Mouse (Mus musculus) mouse embryonic stem cell (cell line): ENCODE measurements around the gene Cfap45.

Experiments
- in situ Hi-C, 2 experiments: fragments of 300-500 bp; cut with MboI; formaldehyde crosslinking; loops; 1 replicate in 1 of 2; 3 replicates in 1 of 2; pipeline ENCODE4 v1.14.3; 2019 to 2020; ENCODE audit warnings: low sequenced_read_pairs in 2 of 2, low pct_unique_long_range_greater_than_20kb in 1 of 2, mixed read lengths in 1 of 2; ENCODE audit not compliant: unreplicated experiment in 1 of 2

The Cfap45 gene

DNA sequence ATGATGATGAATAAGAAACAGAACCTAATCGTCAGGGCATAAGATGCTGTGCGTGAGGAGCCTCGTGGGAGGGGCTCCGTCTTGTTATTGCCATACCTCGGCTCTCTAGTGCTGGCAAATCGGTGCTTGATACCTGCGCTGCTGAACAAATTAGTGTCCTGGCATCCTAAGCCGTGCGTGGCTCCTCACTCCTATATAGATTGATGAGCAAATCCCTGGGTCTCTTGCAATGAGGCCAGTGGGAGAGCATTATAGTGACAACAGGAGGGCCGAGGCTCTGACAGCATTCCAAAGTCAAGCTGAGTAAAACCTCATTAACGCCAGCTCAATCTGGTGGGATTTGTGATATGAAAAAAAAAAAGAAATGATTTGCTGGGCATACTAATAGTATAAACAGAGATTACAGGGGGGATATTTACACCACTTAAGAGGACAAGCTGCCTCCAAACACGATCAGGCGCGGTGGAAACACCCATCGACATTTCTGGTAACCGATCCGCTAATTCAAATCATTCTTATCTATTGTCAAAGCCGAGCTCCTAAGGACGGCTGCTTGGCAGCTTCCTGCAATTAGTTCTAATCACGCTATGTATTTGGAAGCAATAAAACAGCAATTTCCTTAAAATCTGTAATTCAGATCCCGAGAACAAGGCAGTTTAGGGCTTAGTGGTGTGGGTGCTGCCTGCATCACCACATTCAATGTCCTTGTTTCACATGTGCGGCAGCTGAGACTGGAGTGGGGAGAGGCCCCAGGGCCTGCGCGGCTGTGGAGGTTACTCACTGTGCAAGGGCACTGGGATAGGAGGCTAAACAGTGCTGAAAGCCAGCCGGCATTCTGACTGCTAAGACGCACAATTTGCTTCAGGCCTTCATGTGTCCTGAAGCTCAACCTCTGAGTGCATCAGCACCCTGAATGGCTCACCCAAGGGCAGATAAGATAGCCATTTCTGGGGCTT is 65.3 kb downstream of the Cfap45 start:
- in situ Hi-C loops = no loop called here

DNA sequence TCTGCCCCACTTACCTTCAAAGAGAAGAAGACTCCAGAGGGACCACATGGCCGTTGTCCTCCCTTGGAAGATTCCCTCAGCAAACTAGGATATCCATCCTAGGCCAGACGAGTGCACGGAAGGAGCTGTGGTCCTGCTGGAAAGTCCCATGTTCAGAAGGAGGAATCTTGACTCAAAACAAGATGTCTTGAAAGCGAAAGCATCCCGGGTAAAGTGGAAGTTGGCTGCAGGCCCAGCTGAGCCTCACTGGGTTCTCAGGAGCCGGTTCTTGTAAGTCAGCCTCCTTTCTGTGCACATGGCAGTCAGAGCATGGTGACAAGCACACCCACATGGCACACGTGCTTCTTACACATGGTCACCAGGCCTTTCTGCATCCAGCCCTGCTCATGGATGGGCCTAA is 69.8 kb downstream of the Cfap45 start, which contains the start of gene Slamf8:
TSS of gene Slamf8 (minus strand) at position 184 of the 400 bp plus-strand sequence.
- in situ Hi-C loops = no loop called here

DNA sequence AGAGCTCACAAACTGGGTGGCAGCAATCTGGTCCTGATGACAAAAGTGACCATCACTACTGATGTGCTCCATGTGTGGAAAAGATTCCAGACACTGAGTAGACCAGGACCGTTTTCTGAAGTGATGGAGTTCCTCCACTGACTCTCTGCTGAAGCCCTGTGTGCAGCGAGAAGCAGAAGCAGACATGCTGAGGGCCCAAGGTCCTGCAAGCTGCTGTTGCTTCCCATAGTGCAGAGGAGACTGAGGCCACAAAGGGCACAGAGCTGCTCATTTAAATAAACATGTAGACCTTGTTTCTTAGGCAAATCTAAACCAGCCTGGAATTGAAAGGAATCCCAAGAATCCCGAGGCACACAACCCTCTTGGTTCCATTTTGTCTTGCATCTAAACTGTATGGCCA is 72.7 kb downstream of the Cfap45 start:
- in situ Hi-C loops = no loop called here

DNA sequence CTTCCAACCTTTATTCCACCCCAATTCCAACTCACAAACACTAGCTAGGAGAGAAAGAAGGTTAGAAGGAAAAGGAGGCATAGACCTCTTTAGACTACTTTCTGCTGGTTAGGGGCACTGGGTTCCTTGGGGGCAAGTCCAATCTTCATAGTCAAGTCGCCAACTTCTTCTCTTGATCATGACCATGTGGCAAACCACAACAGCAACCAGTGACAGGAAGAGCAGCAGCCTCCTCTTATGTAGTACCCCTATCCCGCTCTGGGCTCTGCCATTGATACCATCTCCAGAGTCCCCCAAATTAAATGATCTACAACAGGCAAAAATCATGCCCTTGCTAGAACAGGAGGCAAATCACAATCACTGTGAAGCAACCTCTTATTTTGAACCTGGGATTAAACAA is 73.4 kb downstream of the Cfap45 start:
- in situ Hi-C loops = no loop called here

DNA sequence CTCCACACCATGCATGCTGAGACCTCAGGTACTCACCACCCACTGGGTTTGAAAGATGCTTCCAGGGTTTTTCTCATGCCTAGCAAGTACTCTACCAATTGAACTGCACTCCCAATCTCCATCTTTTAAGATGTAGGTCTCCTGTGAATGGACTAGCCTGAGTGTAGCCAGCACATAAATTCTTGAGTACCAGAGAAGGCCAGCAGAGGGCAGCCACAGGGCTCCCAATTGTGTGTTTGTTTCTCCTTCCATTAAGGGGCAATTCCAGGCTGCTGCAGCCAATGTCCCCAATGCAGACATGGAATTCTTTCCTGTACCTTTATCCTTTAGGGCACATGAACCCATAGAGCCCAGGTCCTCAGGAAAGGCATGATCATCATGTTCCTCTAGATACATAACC is 73.9 kb downstream of the Cfap45 start:
- in situ Hi-C loops = no loop called here
